Mouse (Mus musculus) adipocyte (in vitro differentiated cells): ENCODE measurements at regions not wholly inside any gene's neighbourhood (a gene's known extent, or its start where the extent isn't known, plus 50 kb on each side); places are given as distances from the start of the nearest gene placed in this dataset.

Experiments used
- DNase-seq: peaks from one replicate; pipeline ENCODE4 v3.0.0-alpha.2; 2016; ENCODE audit warnings: low spot score

DNA sequence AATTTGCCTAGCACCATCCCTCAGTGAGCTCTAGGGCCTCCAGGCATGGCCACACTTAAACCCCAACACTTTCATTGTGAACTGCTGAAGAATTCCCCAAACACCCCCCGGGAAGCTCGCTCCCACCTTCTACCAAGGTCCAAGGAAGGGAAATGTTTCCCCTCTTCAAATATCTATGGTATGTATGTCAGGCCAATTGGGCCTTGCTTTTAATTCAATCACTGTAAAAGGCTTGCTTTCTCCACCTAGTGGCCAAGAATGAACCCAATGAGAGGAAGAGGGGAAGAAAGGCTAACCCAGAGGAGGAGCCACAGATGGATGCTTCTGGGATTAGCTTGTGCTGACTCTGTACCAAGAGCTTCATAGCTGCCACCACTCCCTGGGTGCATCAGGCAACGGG is 336.3 kb upstream of the Tgfbr2 start:
- peak; percentile 39 for DNase-seq

DNA sequence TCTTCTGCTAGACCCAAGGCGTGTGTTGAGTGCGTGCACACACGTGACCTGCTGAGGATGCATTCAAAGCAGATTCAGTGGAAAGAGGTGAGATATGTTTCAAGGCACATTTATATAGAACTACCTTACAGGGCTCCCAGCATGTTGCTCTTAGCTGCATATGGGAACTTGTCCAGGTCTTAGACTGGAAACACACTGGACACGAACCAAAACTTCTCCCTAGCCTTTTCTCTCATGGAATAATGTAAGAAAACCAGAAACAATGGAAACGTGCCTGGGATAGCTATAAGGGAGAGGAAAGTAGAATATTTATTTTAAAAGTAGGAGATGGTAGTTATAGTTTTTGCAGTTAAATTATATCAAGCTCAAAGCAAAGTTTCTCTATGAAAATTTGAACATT is 332.6 kb upstream of the Tgfbr2 start:
- DNase-seq, result peak; percentile 5

GRCm38 (mm10) chr9:116502831-116503230 is 327.7 kb upstream of the Tgfbr2 start:
- no peak for DNase-seq

GRCm38 (mm10) chr9:116500951-116501350 is 325.8 kb upstream of the Tgfbr2 start:
- no peak for DNase-seq

DNA sequence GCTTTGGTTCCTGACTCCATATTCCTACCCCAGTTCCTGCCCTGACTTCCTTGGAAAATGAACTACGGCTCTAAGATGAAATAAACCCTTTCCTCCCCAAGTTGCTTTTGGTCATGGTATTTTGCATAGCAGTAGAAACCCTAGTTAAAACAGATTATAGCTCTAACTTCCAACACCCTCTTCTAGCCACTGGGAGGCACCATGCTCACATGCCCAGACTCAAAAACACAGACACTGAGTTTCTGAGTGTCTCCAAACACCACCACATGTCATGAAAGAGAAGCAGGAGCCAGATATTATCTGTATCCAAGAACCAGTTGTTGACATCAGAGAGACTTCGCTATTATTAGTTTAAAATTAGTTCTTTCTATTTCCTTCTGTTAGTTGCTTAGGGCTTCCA is 316.1 kb upstream of the Tgfbr2 start:
- DNase-seq, result no peak

DNA sequence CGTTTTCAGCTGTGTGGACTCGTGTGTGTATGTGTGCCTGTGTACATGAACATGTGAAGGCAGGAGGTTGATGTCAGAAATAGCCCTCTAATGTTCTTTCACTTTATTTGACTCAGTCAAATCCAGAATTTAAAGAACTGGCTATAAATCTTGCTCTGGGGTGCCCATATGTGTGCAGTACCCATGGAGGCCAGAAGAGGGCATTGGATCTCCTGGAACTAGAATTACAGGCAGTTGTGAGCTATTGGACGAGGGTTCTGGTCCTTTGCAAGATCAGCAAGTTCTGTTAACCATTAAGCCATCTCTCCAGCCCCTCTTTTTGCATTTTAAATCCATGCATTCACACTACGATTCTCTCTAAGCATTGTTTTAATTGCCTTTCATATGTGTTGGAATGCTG is 314.6 kb upstream of the Tgfbr2 start:
- DNase-seq, result peak; percentile 12

- DNase-seq, result no peak
These were observed 314.1 kb upstream of the Tgfbr2 start for GRCm38 (mm10) chr9:116489273-116489672.

GRCm38 (mm10) chr9:116477309-116477708 is 302.1 kb upstream of the Tgfbr2 start:
- DNase-seq, result no peak

DNA sequence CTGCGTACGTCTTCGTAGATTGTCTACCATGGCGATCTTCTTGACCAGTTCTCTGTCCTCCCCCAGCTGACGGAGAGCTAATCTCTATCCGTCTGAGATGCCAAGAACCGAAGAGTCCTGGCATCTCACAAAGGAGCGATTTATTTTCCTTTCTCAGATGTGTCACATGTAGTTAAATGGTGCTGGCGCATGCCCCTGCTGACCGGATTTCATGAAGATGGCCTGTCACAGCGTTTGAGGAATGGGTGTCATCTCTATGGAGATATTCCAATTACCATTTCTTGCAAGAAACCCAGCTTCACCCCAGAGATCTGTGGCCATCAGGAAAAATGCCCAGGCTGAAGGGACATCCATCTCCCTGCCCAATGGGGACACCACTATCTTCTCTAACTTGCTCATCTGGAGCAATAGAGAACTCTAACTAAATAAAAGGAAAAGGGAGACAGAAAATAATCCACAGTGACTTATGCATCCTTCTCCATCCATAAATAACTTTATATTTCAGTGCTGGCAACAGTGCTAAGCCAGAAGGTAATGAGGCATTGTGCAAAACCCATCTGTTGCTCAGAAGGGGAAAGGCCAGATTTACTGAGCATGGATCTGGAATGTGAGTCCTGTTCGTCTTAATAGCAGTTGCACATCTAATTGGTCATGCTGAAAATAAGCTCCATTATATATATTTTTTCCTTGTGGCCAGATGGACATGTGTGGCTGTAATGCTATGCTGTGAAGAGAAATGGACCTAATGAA is 300.2 kb upstream of the Tgfbr2 start:
- no peak for DNase-seq

- no peak for DNase-seq
These were observed 297.7 kb upstream of the Tgfbr2 start for GRCm38 (mm10) chr9:116472855-116473254.

- no peak for DNase-seq
These were observed 293.6 kb upstream of the Tgfbr2 start for GRCm38 (mm10) chr9:116468569-116469250.

- DNase-seq, result no peak
These were observed 291.2 kb upstream of the Tgfbr2 start for GRCm38 (mm10) chr9:116466336-116466735.

- no peak for DNase-seq
These were observed 289.5 kb upstream of the Tgfbr2 start for GRCm38 (mm10) chr9:116464626-116465025.

DNA sequence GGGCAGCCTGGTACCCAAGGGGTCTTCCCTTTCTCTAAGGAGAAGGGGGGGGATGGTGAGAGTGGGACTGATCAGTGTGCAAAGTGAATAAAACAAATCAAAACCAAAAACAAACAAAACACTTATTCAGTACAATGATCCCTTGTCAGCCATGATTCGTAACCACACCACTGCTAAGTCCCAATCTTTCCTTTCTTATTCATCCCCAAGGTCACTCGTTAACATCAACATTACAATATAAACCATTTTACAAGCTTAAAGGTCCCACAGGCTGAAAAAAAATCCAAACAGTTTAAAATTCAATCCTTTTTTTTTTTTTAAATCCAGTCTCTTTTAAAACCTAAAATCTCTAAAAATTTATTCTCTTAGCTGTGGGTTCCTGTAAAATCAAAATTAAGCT is 287.1 kb upstream of the Tgfbr2 start:
- no peak for DNase-seq

- no peak for DNase-seq
These were observed 284.9 kb upstream of the Tgfbr2 start for GRCm38 (mm10) chr9:116460022-116460421.

DNA sequence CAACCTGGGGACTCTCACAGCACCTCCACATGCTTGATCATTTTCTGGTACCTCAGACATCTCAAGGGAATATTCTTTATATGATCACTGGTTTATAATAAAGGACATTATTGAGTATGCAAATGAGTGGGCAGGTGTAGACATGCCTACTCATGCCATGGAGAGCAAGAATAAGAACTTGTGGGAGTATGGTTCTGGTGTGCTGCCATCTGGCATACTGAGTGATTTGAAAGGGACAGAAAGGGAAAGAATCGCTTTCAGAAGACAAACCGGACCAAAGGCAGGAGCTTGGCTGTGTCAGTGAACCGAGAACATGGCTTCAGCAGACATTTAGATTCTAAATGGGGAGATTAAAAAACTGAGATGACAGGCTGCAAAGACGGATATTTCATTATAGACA is 276.9 kb upstream of the Tgfbr2 start:
- DNase-seq, result peak; percentile 12

DNA sequence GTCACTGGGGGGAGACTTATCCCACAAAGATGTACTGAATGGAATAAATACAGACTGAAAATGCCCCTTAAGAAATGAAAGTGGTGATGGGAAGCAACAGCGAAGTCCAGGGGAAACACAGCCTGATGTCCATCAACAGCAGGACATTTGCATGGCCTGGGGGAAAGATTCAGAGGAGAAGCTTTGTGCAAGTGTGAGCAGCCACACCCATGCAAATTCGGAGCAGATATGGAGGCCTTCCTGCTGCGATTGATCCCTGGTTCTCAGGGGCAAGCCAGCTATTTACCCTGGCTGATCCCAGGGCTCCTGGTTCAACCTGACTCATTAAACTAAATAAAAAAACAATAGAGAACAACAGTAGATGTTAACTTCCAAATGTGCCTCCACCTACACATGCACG is 275.7 kb upstream of the Tgfbr2 start:
- no peak for DNase-seq

GRCm38 (mm10) chr9:116447734-116448133 is 272.6 kb upstream of the Tgfbr2 start:
- no peak for DNase-seq

- no peak for DNase-seq
These were observed 263.4 kb upstream of the Tgfbr2 start for GRCm38 (mm10) chr9:116438580-116438979.

GRCm38 (mm10) chr9:116434414-116434813 is 259.3 kb upstream of the Tgfbr2 start:
- DNase-seq, result no peak

GRCm38 (mm10) chr9:116429061-116429460 is 253.9 kb upstream of the Tgfbr2 start:
- DNase-seq, result no peak

DNA sequence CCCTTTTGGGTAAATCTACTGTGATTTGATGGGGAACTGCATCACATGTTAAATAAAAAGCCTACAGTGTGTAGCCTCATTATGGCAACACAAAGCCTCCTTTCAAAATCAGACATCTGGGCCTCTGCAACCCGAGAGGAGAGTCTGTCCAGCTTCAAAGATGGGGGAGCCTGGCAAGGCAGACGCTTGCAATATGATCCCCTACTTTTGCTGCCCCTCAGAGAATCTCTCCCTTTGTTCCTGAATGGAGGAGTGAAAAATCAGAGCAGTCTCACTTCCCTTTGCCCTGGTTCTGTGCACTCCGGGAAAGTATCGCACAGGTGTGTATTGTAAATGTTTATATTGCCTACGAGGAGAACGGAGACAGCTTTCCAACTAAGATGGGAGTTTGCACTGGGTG is 253.3 kb upstream of the Tgfbr2 start:
- no peak for DNase-seq

GRCm38 (mm10) chr9:116427278-116427677 is 252.1 kb upstream of the Tgfbr2 start:
- no peak for DNase-seq
